Mouse (Mus musculus) monocyte, adult 5-6 weeks (primary cell): ENCODE data around the gene Tnfsf11. TPM values are rescaled to one million over a fixed set of nuclear protein-coding genes. Genes with fewer than 3 reads are reported as not detected.

Experiments used
- ATAC-seq: fragments of 153-309, 156-312 bp; replicated peaks from 2 replicates; pipeline ENCODE4 v1.8.0; 2017; ENCODE audit warnings: mild to moderate bottlenecking; ENCODE audit not compliant: low TSS enrichment, insufficient number of reproducible peaks, severe bottlenecking, poor library complexity, low FRiP score
- total RNA-seq: library from RNA; stranded (forward); fragments of 200-1000, 200-491, 200-594 nt; gene quantifications from 3 replicates; pipeline ENCODE4 v1.2.3, GENCODE M21; 2017

Gene Tnfsf11
- total RNA-seq, 1 experiment from 2014 or later: not detected

GRCm38 (mm10) chr14:78292687-78293086 lies 15.2 kb downstream of the Tnfsf11 start:
- ATAC-seq: no peak

- ATAC-seq: no peak
These were observed 17.8 kb downstream of the Tnfsf11 start for GRCm38 (mm10) chr14:78289912-78290523.

- no peak for ATAC-seq
These were observed 18.9 kb downstream of the Tnfsf11 start for GRCm38 (mm10) chr14:78288903-78289302.

- ATAC-seq: no peak
These were observed 19.7 kb downstream of the Tnfsf11 start for GRCm38 (mm10) chr14:78287906-78288800.

- no peak for ATAC-seq
These were observed 21.8 kb downstream of the Tnfsf11 start for GRCm38 (mm10) chr14:78286011-78286548.

GRCm38 (mm10) chr14:78282490-78282889 lies 25.4 kb downstream of the Tnfsf11 start:
- no peak for ATAC-seq

- no peak for ATAC-seq
These were observed 31.4 kb downstream of the Tnfsf11 start for GRCm38 (mm10) chr14:78276395-78276930.

GRCm38 (mm10) chr14:78274851-78275250 lies 33.0 kb downstream of the Tnfsf11 start:
- ATAC-seq: no peak

- no peak for ATAC-seq
These were observed 33.7 kb downstream of the Tnfsf11 start for GRCm38 (mm10) chr14:78274146-78274545.

GRCm38 (mm10) chr14:78273571-78273970 lies 34.3 kb downstream of the Tnfsf11 start:
- ATAC-seq: no peak

GRCm38 (mm10) chr14:78264876-78265275 lies 43.0 kb downstream of the Tnfsf11 start:
- no peak for ATAC-seq

- no peak for ATAC-seq
These were observed 45.2 kb downstream of the Tnfsf11 start for GRCm38 (mm10) chr14:78262596-78262995.

GRCm38 (mm10) chr14:78261246-78261645 lies 46.6 kb downstream of the Tnfsf11 start:
- ATAC-seq: no peak

GRCm38 (mm10) chr14:78254017-78254416 lies 53.8 kb downstream of the Tnfsf11 start:
- no peak for ATAC-seq

- no peak for ATAC-seq
These were observed 61.2 kb downstream of the Tnfsf11 start for GRCm38 (mm10) chr14:78246601-78247000.

- no peak for ATAC-seq
These were observed 63.0 kb downstream of the Tnfsf11 start for GRCm38 (mm10) chr14:78244811-78245210.

GRCm38 (mm10) chr14:78239346-78239745 lies 68.5 kb downstream of the Tnfsf11 start:
- ATAC-seq: no peak

GRCm38 (mm10) chr14:78237238-78237637 lies 70.6 kb downstream of the Tnfsf11 start:
- no peak for ATAC-seq

- ATAC-seq: no peak
These were observed 71.7 kb downstream of the Tnfsf11 start for GRCm38 (mm10) chr14:78236144-78236543.
